Mouse (Mus musculus): ENCODE results near the gene Scgb2b26.

- TF ChIP-seq CTCF (IDR thresholded peaks at IDR 0.05; ENCODE audit: extremely low read depth, insufficient read length, insufficient replicate concordance, low read depth, low read length): no peak
- no peak for TF ChIP-seq POLR2A (IDR thresholded peaks at IDR 0.05; ENCODE audit: low read depth, low read length)
Observed at GRCm38 (mm10) chr7:33900803-33901202, 44.0 kb downstream of the Scgb2b26 start.

All from small intestine, adult 2 months (tissue).